In the genomic region with DNA sequence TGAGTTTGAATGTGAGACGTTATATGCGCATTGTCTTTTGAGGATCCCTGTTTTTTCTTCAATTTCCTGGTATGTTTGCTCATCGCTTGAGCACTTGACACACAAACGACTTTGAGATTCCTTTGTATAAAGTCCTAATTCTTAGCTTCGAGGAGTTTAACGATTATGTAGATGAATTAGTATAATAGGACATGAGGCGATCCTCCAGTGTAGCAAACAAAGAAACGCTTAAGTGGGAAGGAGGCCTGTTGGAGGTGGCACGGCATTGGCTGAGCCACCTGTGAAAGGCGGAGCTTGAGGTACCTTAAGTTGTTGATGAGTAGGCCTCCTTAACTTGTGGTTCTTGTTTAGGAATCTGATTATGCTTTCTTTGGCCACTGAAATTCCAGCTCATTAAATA, we compare ENCODE assay signal across 24 mouse cellular contexts.
DNase-seq lines count a peak whose midpoint lies in the region; ATAC-seq lines count a peak whose summit lies in the region.
"Had no signal": no experiment of that assay in that cellular context is flagged by ENCODE, and none has a peak within 500 bp of the region (broad histone marks: within the 10 kb centered on the region; RNA-seq: fewer than 3 reads in every experiment).

No protein-coding gene starts in this region.

- H3K36me3 ChIP-seq in hindbrain, embryonic 11.5 days (ENCODE audit: control insufficient read depth, insufficient read depth, low read length) = no peaks in the 10 kb centered on the region
- H3K36me3 ChIP-seq in hindbrain, embryonic 16.5 days (ENCODE audit: control insufficient read depth, insufficient read depth, low read length) = no peaks in the 10 kb centered on the region
- H3K36me3 ChIP-seq in midbrain, embryonic 14.5 days (ENCODE audit: control insufficient read depth, insufficient read depth, low read length) = no peaks in the 10 kb centered on the region
- H3K36me3 ChIP-seq in midbrain, embryonic 10.5 days = no peaks in the 10 kb centered on the region
- H3K36me3 ChIP-seq: embryonic facial prominence, embryonic 12.5 days; heart, embryonic 10.5 days; hindbrain, embryonic 10.5 days; limb, embryonic 13.5 days; midbrain, embryonic 13.5 days; neural tube, embryonic 13.5 days had no signal

- H3K4me3 ChIP-seq in hindbrain, embryonic 11.5 days (ENCODE audit: low read depth, low read length) = no peak overlapping the region
- H3K4me3 ChIP-seq in hindbrain, embryonic 16.5 days (ENCODE audit: low read length) = no peak overlapping the region
- H3K4me3 ChIP-seq in midbrain, embryonic 14.5 days (replicated peaks; ENCODE audit: low read depth, low read length) = no peak overlapping the region
- H3K4me3 ChIP-seq in midbrain, embryonic 10.5 days = no peak overlapping the region
- H3K4me3 ChIP-seq: embryonic facial prominence, embryonic 12.5 days had no signal

- H3K27me3 ChIP-seq in hindbrain, embryonic 11.5 days (ENCODE audit: control insufficient read depth, insufficient read depth, low read length) = peaks cover 21% of the 10 kb centered on the region; the same call in 1 of the 2 replicates
- peaks cover 12% of the 10 kb centered on the region for H3K27me3 ChIP-seq in hindbrain, embryonic 16.5 days (replicated peaks; ENCODE audit: control insufficient read depth, insufficient read depth, low read length)
- H3K27me3 ChIP-seq in midbrain, embryonic 14.5 days (ENCODE audit: control insufficient read depth, insufficient read depth, low read length) = peaks cover 24% of the 10 kb centered on the region
- peaks cover 35% of the 10 kb centered on the region for H3K27me3 ChIP-seq in midbrain, embryonic 10.5 days (ENCODE audit: low read depth, poor library complexity, severe bottlenecking)

- WGBS in hindbrain, embryonic 11.5 days = 11% methylated on average over 10 of the region's 10 CpGs
- 9% methylated on average over 10 of the region's 10 CpGs for WGBS in hindbrain, embryonic 16.5 days
- 7% methylated on average over 10 of the region's 10 CpGs for WGBS in midbrain, embryonic 14.5 days
- WGBS in midbrain, embryonic 10.5 days = 7% methylated on average over 10 of the region's 10 CpGs

- no peaks in the 10 kb centered on the region for H3K9me3 ChIP-seq in hindbrain, embryonic 11.5 days (ENCODE audit: control insufficient read depth, low read length)
- H3K9me3 ChIP-seq in hindbrain, embryonic 16.5 days (ENCODE audit: control insufficient read depth, low read length) = no peaks in the 10 kb centered on the region
- no peaks in the 10 kb centered on the region for H3K9me3 ChIP-seq in midbrain, embryonic 14.5 days (ENCODE audit: control insufficient read depth, low read length)
- H3K9me3 ChIP-seq in midbrain, embryonic 10.5 days (replicated peaks) = no peaks in the 10 kb centered on the region
- H3K9me3 ChIP-seq: embryonic facial prominence, embryonic 12.5 days; heart, embryonic 10.5 days; hindbrain, embryonic 10.5 days; limb, embryonic 13.5 days; midbrain, embryonic 13.5 days; neural tube, embryonic 13.5 days had no signal

- H3K4me1 ChIP-seq in hindbrain, embryonic 11.5 days (replicated peaks; ENCODE audit: control insufficient read depth, insufficient read depth, low read length) = peaks cover 4% of the 10 kb centered on the region; the same call in 1 of the 2 replicates
- peaks cover 10% of the 10 kb centered on the region for H3K4me1 ChIP-seq in hindbrain, embryonic 16.5 days (ENCODE audit: control insufficient read depth, insufficient read depth, low read depth, low read length)
- peaks cover 11% of the 10 kb centered on the region; the same call in 1 of the 2 replicates for H3K4me1 ChIP-seq in midbrain, embryonic 14.5 days (ENCODE audit: control insufficient read depth, insufficient read depth, low read length)
- H3K4me1 ChIP-seq in midbrain, embryonic 10.5 days = peaks cover 22% of the 10 kb centered on the region

- no peak for ATAC-seq in hindbrain, embryonic 11.5 days (ENCODE audit: low FRiP score)
- ATAC-seq in hindbrain, embryonic 16.5 days = no peak
- ATAC-seq in midbrain, embryonic 14.5 days (ENCODE audit: low FRiP score, low TSS enrichment) = no peak
- ATAC-seq: intestine, postnatal 0 days; midbrain, embryonic 13.5 days had no signal

- no peak overlapping the region for H3K27ac ChIP-seq in hindbrain, embryonic 11.5 days (ENCODE audit: low read depth, low read length)
- no peak overlapping the region for H3K27ac ChIP-seq in hindbrain, embryonic 16.5 days (ENCODE audit: low read depth, low read length)
- H3K27ac ChIP-seq in midbrain, embryonic 14.5 days (replicated peaks; ENCODE audit: low read depth, low read length) = no peak overlapping the region
- no peak overlapping the region for H3K27ac ChIP-seq in midbrain, embryonic 10.5 days (replicated peaks)
- H3K27ac ChIP-seq: embryonic facial prominence, embryonic 12.5 days; midbrain, embryonic 13.5 days; neural tube, embryonic 13.5 days; stomach, postnatal 0 days had no signal

- no peak overlapping the region for H3K4me2 ChIP-seq in hindbrain, embryonic 11.5 days (replicated peaks; ENCODE audit: low read depth, low read length)
- H3K4me2 ChIP-seq in hindbrain, embryonic 16.5 days (ENCODE audit: low read length) = no peak overlapping the region
- no peak overlapping the region for H3K4me2 ChIP-seq in midbrain, embryonic 14.5 days (ENCODE audit: low read length)
- H3K4me2 ChIP-seq: midbrain, embryonic 13.5 days had no signal

- no peak overlapping the region for H3K9ac ChIP-seq in hindbrain, embryonic 11.5 days (ENCODE audit: low read depth, low read length)
- no peak overlapping the region for H3K9ac ChIP-seq in hindbrain, embryonic 16.5 days (ENCODE audit: low read depth, low read length)
- no peak overlapping the region for H3K9ac ChIP-seq in midbrain, embryonic 14.5 days (replicated peaks; ENCODE audit: low read length)
- H3K9ac ChIP-seq: embryonic facial prominence, embryonic 12.5 days; limb, embryonic 13.5 days; midbrain, embryonic 13.5 days; neural tube, embryonic 13.5 days had no signal

- DNase-seq in hindbrain, embryonic 11.5 days (ENCODE audit: low spot score) = peak; percentile 10
- peak; percentile 15 for DNase-seq in midbrain, embryonic 14.5 days
- DNase-seq in midbrain, embryonic 10.5 days (ENCODE audit: low spot score) = no peak
- peak; percentile 92 for DNase-seq in ES-CJ7 (ENCODE audit: low read depth, low spot score)
- DNase-seq in WW6 (ENCODE audit: low read depth, low spot score) = peak; percentile 56
- no peak for DNase-seq in urinary bladder, postnatal 4 days (ENCODE audit: low spot score in 2 of 2)
- DNase-seq in thymus, postnatal 10 days (ENCODE audit: low spot score in 2 of 2) = no peak
- DNase-seq: adrenal gland, postnatal 25 days; B cell, adult 2 months; cerebellum, adult 11 months; cerebellum, adult 9-11 months; kidney, postnatal 4 days; lung, adult 18-20 months; lung, postnatal 10 days; thymus, adult 2 months had no signal

Comparison
In these comparisons a context has a peak if more than half of its experiments do, and no peak if none do; other contexts are left out.
1. DNase-seq: peak in hindbrain, embryonic 11.5 days (single experiment), midbrain, embryonic 14.5 days (single experiment), ES-CJ7 (single experiment) and WW6 (single experiment); none in midbrain, embryonic 10.5 days (single experiment), urinary bladder, postnatal 4 days (0 of 2) and thymus, postnatal 10 days (0 of 2).